Mouse (Mus musculus) hindbrain, embryonic 12.5 days (tissue): ENCODE measurements around the gene Kcmf1. TPM values are rescaled to one million over a fixed set of nuclear protein-coding genes. Genes with fewer than 3 reads are reported as not detected.

ENCODE experiments used
- ATAC-seq: fragments of 200-750 bp; cut with Nextera tagmentation; 2 replicates; pipeline ENCODE4 v1.8.0; 2017; ENCODE audit warnings: moderate TSS enrichment; ENCODE audit not compliant: low FRiP score
- H3K27ac ChIP-seq: fragments of 300-500 bp; sonication (generic); 2 replicates; pipeline ENCODE4 v1.5.1; 2016; ENCODE audit warnings: mild to moderate bottlenecking
- H3K27me3 ChIP-seq: fragments of 300-500 bp; sonication (generic); 2 replicates; pipeline ENCODE4 v1.6.1; 2016; ENCODE audit warnings: mild to moderate bottlenecking
- H3K36me3 ChIP-seq: fragments of 300-500 bp; sonication (generic); 2 replicates; pipeline ENCODE4 v1.6.1; 2016; ENCODE audit warnings: mild to moderate bottlenecking
- H3K4me1 ChIP-seq: fragments of 300-500 bp; sonication (generic); 2 replicates; pipeline ENCODE4 v1.6.1; 2016
- H3K4me2 ChIP-seq: fragments of 300-500 bp; sonication (generic); replicated peaks from 2 replicates; pipeline ENCODE4 v1.6.1; 2016; ENCODE audit warnings: mild to moderate bottlenecking
- H3K4me3 ChIP-seq: fragments of 300-500 bp; sonication (generic); 2 replicates; pipeline ENCODE4 v1.5.1; 2016; ENCODE audit warnings: mild to moderate bottlenecking
- H3K9ac ChIP-seq: fragments of 300-500 bp; sonication (generic); 2 replicates; pipeline ENCODE4 v1.6.1; 2016; ENCODE audit warnings: mild to moderate bottlenecking, moderate library complexity
- H3K9me3 ChIP-seq: fragments of 300-500 bp; sonication (generic); replicated peaks from 2 replicates; pipeline ENCODE4 v1.6.1; 2016; ENCODE audit warnings: mild to moderate bottlenecking
- WGBS: fragments of 180-500 bp; shearing (Covaris S2); methylation state at CpG from one replicate; pipeline ENCODE4 v1.1.7; 2016; 5-methylcytosine and 5-hydroxymethylcytosine counted together
- polyA plus RNA-seq: library from polyadenylated mRNA; unstranded; fragments of >200 nt; fragmentation: Nextera tagmentation; extraction: Ambion mirVana; gene quantifications from 2 replicates; pipeline ENCODE4 v1.2.1, GENCODE M21; 2016

The Kcmf1 gene
- polyA plus RNA-seq, 1 experiment from 2014 or later = 49.0 TPM

DNA sequence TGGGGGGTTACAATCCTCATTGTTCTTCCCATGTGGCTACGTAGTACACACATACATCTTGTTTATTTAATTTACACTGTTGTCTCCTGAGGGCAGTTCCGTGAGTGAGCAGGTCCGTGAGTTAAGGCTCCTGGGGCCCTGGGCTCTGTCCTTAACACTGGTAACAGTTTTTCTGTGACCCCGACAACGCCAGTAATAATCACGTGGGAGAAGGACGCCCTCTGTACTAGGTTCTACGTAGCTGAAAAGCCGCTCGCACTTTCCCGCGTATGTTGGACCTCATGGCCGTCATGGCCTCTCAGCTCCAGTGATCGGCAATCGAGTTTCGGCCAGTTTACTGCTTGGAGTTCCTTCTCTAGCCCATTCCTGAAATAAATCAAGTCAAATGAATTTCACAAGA is 104.3 kb downstream of the Kcmf1 start:
- Histone ChIP-seq H3K9me3 (no peaks in the 10 kb centered on the region; the same call in 1 of the 2 replicates), H3K4me3 (no peak overlapping the region), H3K36me3 (no peaks in the 10 kb centered on the region), H3K4me1 (0 out of 2 replicates have a peak, but pooled peaks cover 4% of the 10 kb centered on the region), H3K27me3 (peaks cover 5% of the 10 kb centered on the region; the same call in 1 of the 2 replicates), H3K4me2 (peak overlapping the region; percentile 17; the same call in 1 of the 2 replicates), H3K9ac (no peak overlapping the region), H3K27ac (no peak overlapping the region)
- ATAC-seq = no peak
- 42% methylated on average over 16 of the region's 16 CpGs for WGBS

DNA sequence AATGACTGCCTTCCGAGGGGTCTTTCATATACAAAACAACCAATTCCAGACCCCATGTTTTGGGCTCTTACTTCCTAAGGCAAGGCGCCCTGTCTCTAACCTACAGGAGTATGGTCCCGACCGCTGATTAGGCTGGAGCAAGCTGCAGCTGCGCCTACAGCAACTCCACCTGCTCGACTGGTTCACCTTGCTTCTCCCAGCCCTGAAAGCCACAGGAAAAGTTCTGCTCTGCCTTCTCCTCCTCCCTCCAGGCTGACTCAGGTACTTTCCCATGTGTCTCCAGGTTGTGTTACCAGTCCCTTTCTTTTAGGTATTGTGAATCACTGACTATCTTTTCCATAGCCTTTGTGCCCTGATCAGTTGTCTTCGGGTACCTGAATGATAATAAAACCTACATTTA is 104.9 kb downstream of the Kcmf1 start:
- H3K36me3 ChIP-seq = no peaks in the 10 kb centered on the region
- 40% methylated on average over 7 of the region's 7 CpGs for WGBS
- H3K4me2 ChIP-seq = no peak overlapping the region
- no peak for ATAC-seq
- H3K9me3 ChIP-seq = no peaks in the 10 kb centered on the region; the same call in 1 of the 2 replicates
- peaks cover 11% of the 10 kb centered on the region; the same call in 1 of the 2 replicates for H3K27me3 ChIP-seq
- no peak overlapping the region for H3K27ac ChIP-seq
- 0 out of 2 replicates have a peak, but pooled peaks cover 4% of the 10 kb centered on the region for H3K4me1 ChIP-seq
- H3K9ac ChIP-seq = no peak overlapping the region
- H3K4me3 ChIP-seq = no peak overlapping the region

DNA sequence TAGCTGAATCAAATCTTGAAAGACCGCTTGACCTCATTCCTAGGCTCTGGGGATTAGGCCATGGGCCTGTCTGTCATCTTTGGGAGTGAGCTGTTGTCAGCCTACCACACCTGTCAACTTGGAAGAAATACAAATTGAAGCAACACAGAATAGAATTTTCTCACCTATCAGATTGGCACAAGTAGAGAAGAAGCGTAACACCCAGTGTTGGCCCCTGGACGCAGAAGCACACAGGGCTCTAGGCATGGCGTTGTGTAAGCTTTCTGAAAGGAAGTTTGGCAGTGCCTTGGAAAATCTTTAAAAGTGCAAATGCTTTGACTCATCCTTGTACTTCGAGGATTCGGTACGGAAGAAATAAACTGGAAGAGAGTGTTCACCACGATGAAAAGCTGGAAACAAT is 107.1 kb downstream of the Kcmf1 start:
- no peak overlapping the region for H3K4me2 ChIP-seq
- H3K27ac ChIP-seq = no peak overlapping the region
- peaks cover 12% of the 10 kb centered on the region; the same call in 1 of the 2 replicates for H3K4me1 ChIP-seq
- 95% methylated on average over 8 of the region's 8 CpGs for WGBS
- H3K36me3 ChIP-seq = no peaks in the 10 kb centered on the region
- H3K4me3 ChIP-seq = no peak overlapping the region
- no peak for ATAC-seq
- no peak overlapping the region for H3K9ac ChIP-seq
- no peaks in the 10 kb centered on the region; the same call in 1 of the 2 replicates for H3K9me3 ChIP-seq
- H3K27me3 ChIP-seq = peaks cover 16% of the 10 kb centered on the region

Other genes with a start within 250 kb of the Kcmf1 start
- 24.2 and 24.7 TPM in 2 replicates for gene Tcf7l1, start 110.7 kb downstream of the Kcmf1 start, polyA plus RNA-seq
- 5,652 and 6,223 TPM in 2 replicates for gene Tmsb10, start 58.8 kb upstream of the Kcmf1 start, polyA plus RNA-seq